Mouse (Mus musculus): ENCODE measurements at regions not wholly inside any gene's neighbourhood (a gene's known extent, or its start where the extent isn't known, plus 50 kb on each side); places are given as distances from the start of the nearest gene placed in this dataset.

GRCm38 (mm10) chr1:88916531-88917050 lies 153.6 kb upstream of the Sh3bp4 start:
- TF ChIP-seq CTCF (IDR thresholded peaks at IDR 0.05; ENCODE audit: control insufficient read depth, insufficient read depth, insufficient read length) (no peak), MAX (IDR thresholded peaks at IDR 0.05) (no peak), MYOD1 (IDR thresholded peaks at IDR 0.05; ENCODE audit: control insufficient read depth, insufficient read length, low read depth) (no peak), FOSL1 (IDR thresholded peaks at IDR 0.05; ENCODE audit: insufficient read depth, low read length, poor library complexity, severe bottlenecking) (no peak), MYOG (IDR thresholded peaks at IDR 0.05; ENCODE audit: control insufficient read depth, extremely low read depth, insufficient read length) (no peak), USF1 (IDR thresholded peaks at IDR 0.05; ENCODE audit: low read depth) (no peak), CEBPB (IDR thresholded peaks at IDR 0.05; ENCODE audit: low read depth) (no peak)

All from C2C12 (cell line).